Mouse (Mus musculus): ENCODE data around the gene Fcho1. TPM values are rescaled to one million over a fixed set of nuclear protein-coding genes. Genes with fewer than 3 reads are reported as not detected.
"Not testable (repeated sequence)": the region's sequence is repeated elsewhere in the genome, so short reads cannot be mapped to it uniquely, and the experiment has no call there.

Fcho1 gene
- 10 to 100 TPM; 13.6 to 90.1 (median 57.2) TPM for total RNA-seq (2018; cell fraction: chromatin; rRNA removed)
- total RNA-seq (2018; cell fraction: cytosol; rRNA removed): 10 to 100 TPM in 13 of 26 experiments, 1 to 10 TPM in 13; 7.6 to 13.2 (median 10.2) TPM
- total RNA-seq (2018; cell fraction: nucleus; rRNA removed): 10 to 100 TPM in 24 of 26 experiments, 1 to 10 TPM in 2; 7.8 to 36.0 (median 18.9) TPM
- polyA plus RNA-seq (2018): 5.0 to 6.2 TPM (median 5.8 TPM) in 3 replicates

DNA sequence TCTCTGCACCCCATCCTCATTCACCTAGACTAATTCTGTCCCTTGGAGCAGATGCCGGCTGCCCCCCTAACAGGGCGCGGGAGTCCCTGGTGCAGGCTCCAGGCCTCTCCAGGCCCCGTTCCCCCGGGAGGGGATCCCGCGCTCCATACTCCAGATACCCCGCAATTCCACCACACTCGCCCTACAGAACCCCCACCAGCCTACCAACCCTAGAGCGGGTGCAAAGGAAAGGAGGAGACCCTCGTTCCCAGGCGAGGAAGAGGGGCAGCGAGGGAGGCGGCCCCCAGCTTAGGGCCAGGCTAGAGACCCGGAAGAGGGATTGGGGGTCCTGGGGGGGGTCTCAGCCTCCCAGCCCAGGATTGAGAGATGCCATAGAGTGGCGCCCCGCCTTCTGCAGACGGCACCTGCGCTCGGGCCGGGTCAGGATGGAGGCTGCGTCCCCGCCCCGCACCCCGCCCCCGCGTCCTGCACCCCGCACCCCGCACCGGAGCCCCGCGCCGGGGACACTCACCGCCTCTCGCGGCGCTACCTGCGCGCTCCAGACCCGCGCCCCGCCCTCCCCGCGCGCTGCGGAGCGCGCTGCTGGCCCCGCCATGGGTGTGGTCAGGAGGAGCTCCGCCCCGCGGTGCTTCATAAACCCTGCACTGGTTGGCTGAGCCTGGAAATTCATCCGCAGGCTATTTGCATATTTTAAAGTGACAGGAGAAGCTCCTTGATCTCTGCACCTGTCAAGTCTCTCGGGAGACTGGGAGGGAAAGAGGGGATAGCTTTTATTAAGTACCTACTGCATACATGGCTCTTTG is at the start of gene Fcho1:
Fcho1 (minus strand) TSS at position 595 of the 803 bp plus-strand sequence.
- H3K27ac ChIP-seq: no peak within 1 kb of the TSS
- WGBS (ENCODE audit: missing documents): 4% methylated on average over 39 of the region's 54 CpGs

DNA sequence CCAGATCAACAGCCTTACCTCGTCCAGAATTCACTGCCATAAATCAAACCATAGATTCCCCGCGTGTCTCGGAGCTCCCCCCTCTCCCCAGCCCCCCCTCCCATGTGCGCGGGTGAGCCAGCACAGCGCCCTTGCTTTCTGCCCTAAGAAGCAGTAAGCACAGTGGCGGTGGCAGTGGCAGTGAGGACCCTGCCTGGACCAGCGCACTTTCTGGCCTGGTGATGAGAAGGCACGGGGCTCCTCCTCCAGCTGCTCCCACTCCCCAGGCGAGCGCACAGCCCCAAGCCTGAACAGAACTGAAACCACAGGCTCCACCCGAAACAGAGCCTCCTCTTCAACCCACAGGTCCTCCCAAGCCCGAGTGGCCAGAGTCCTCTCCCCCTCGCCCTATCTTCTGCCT is 45.8 kb upstream of the Fcho1 start:
- WGBS (ENCODE audit: missing documents): 92% methylated on average over 13 of the region's 15 CpGs
- Histone ChIP-seq H3K27ac (no peak overlapping the region), H3K79me2 (ENCODE audit: inconsistent target) (no peaks in the 10 kb centered on the region), H3K4me3 (ENCODE audit: inconsistent target) (no peak overlapping the region), H3K36me3 (ENCODE audit: inconsistent target) (no peaks in the 10 kb centered on the region)

More for the DNA sequence above, at the start of gene Fcho1:
- H3K36me3 ChIP-seq (ENCODE audit: inconsistent target): no peaks in the 10 kb centered on the region
- no peaks in the 10 kb centered on the region for H3K79me2 ChIP-seq (ENCODE audit: inconsistent target)
- H3K4me3 ChIP-seq (ENCODE audit: inconsistent target): peak within 1 kb of the TSS; percentile 44

DNA sequence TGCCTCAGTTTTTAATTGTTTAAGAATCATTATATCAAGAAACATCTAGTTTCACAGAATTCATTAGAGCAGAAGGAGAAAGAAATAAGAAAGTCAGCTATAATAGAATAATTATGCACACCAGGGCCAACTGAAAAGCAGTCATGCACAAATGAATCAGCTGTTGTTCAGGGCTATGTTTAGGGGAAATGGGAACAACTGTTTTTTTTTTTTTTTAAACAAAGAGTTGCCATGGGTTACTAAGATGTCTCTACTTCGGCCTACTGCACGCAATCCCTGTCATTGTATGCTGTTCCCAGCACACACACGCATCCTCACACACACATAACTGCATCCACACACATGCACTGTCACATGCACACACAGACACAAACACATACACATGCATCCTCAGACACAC is 33.3 kb upstream of the Fcho1 start:
- no peaks in the 10 kb centered on the region for H3K36me3 ChIP-seq (ENCODE audit: inconsistent target)
- no peak overlapping the region for H3K4me3 ChIP-seq (ENCODE audit: inconsistent target)
- 86% methylated on average over 3 of the region's 3 CpGs for WGBS (ENCODE audit: missing documents)
- H3K27ac ChIP-seq: peak overlapping the region; percentile 58
- no peaks in the 10 kb centered on the region for H3K79me2 ChIP-seq (ENCODE audit: inconsistent target)

DNA sequence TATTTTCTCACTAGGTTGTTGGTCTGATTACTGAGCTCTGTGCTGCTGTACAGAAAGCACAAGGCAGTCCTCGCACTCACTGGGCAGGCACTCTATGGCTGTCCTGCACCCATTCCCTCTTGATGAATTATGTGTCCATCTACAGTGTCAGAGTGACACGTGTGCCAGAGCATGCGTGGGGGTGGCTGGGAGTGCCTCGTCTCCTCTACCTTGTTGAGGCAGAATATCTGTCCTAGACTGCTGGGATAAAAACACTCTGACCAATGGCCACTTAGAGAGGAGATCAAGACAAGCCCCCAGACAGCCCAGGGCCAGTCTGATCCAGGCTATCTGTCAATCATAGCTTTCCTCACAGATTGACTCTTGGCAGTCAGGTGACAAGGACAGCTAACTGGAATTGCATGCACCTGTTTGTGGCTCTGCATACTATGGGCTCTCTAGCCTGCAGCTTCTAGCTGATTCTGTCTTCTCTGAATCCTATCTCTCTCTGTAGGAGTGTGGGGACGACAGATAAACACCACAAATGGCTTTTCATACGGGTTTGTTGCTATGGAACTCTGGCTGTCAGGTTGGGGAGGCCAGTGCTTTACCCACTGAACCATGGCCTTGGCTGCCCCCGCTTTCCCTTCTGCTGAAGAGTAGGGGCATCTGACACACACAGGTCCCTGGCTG is 27.5 kb upstream of the Fcho1 start:
- H3K36me3 ChIP-seq (ENCODE audit: inconsistent target); H3K79me2 ChIP-seq (ENCODE audit: inconsistent target); H3K4me3 ChIP-seq (ENCODE audit: inconsistent target): not testable (repeated sequence)
- 90% methylated on average over 7 of the region's 7 CpGs for WGBS (ENCODE audit: missing documents)
- peak overlapping the region; percentile 79 for H3K27ac ChIP-seq

DNA sequence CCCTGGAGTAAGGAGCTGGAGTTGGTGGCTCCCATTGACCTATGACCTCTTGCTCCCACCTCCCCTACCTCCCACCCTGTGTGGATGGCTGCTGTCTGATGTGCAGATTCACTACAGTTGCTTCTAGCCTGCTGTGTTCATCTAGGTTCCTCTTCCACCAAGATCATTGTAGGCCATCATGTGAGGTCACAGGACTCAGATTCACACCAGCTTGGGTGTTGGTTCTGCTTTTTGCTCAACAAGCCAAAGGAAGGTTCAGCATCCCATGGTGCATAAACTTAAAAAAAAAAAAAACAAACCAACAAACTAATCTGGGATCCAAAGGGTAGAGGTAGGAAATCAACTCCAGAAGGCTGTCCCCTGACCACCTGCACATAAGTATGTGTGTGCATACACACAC is 26.7 kb upstream of the Fcho1 start:
- H3K4me3 ChIP-seq (ENCODE audit: inconsistent target); H3K79me2 ChIP-seq (ENCODE audit: inconsistent target); H3K36me3 ChIP-seq (ENCODE audit: inconsistent target): not testable (repeated sequence)
- H3K27ac ChIP-seq: peak overlapping the region; percentile 79

DNA sequence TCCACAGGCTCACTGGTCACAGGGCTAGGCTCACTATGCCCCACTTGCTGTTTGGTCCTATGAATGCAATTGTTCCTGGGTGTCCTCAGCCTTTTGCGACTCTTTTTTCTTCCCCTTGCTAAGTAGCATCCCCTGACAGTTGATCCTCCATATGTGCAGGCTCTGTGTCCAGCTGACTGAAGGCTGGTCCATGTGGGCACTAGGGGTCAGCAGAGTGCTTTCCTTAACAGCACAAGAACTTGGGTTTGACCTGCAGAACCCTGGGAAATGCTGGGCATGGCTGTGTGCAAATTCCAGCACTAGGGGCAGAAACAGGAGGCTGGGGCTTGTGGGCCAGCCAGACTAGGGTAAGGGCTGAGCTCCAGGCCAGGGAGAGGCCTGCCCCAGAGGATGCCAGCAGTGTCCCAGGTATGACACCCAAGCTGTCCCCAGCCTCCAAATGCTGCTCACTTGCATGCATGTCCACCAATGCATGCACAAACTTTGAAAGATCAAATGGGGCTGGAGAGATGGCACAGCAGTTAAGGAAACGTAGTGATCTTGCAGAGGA is 25.9 kb upstream of the Fcho1 start:
- WGBS (ENCODE audit: missing documents): 88% methylated on average over 2 of the region's 2 CpGs
- peak overlapping the region; percentile 79 for H3K27ac ChIP-seq
- not testable (repeated sequence) for H3K79me2 ChIP-seq (ENCODE audit: inconsistent target); H3K4me3 ChIP-seq (ENCODE audit: inconsistent target); H3K36me3 ChIP-seq (ENCODE audit: inconsistent target)

DNA sequence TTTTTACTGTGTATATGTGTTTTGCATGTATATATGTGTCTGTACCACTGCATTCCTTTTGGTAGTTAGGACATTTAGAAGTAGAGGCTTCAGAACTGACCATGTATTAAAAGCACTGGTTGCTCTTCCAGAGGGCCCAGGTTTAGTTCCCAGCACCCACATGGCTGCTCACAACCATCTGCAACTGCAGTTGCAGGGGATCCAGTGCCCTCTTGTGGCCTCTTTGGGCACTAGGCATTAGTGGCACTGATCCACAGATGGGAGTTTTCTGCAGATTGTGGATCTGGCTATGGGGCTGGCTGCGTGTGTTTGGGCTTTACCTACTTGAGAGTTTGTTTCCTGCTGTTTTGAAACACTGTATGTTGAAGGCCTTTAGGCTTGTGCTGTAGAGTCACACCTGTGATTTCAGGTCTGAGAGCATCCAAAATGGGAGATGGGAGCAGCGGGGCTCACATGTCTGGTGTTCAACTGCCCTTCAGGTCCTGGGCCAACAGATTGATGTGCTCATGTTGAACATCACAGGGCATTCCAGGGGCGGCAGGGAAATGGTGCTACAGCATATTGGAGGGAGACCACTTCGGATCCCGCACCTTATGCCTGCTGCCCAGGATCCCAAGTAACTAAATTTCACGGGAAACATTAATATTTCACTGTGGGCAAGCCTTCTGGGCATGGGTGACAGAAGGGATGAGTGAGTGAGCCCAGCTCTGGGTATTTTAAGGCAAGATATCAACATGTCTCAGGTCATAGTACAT is 24.0 kb upstream of the Fcho1 start:
- not testable (repeated sequence) for H3K27ac ChIP-seq; H3K79me2 ChIP-seq (ENCODE audit: inconsistent target); H3K36me3 ChIP-seq (ENCODE audit: inconsistent target); H3K4me3 ChIP-seq (ENCODE audit: inconsistent target)
- 97% methylated on average over 6 of the region's 6 CpGs for WGBS (ENCODE audit: missing documents)

DNA sequence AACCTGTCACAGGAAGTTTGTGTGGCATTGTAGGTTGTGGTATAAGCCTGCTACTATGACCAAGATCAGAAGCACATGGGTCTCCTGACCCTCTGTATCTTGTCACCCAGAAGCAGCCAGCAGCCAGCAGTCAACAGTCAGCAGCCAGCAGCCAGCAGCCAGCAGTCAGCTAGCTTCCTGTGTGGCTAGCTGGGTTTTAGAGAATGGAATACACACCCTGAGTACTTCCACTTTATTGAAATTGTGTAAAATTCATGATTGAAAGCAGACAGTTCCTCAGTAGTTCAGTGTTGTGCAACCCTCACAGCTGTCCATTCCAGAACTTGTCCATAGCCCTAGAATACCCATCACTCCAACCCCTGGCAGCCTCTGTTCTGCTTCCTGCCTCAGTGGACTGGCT is 21.6 kb upstream of the Fcho1 start:
- not testable (repeated sequence) for H3K4me3 ChIP-seq (ENCODE audit: inconsistent target); H3K79me2 ChIP-seq (ENCODE audit: inconsistent target); H3K36me3 ChIP-seq (ENCODE audit: inconsistent target)
- peak overlapping the region; percentile 35 for H3K27ac ChIP-seq

DNA sequence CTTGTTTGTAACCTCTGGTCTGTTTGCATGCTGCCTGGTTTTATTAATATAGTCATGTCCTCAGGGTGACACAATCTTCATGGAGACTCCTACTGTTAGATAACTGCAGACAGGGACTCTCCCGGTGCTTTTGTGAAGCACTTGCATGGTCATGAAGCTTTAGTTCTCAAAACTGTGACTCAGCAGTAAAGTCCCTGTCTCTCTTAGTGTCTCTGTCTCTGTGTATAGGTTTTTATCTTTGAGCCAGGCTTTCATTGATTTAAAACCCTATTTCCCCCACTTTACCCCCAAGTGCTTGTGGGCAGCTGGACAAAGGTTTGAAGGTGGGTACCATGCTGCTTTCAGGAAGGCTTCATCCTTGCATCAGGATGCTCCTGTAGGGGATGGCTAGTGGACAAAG is 19.8 kb upstream of the Fcho1 start:
- Histone ChIP-seq H3K79me2 (ENCODE audit: inconsistent target) (no peaks in the 10 kb centered on the region), H3K4me3 (ENCODE audit: inconsistent target) (no peak overlapping the region)
- 74% methylated on average over 1 of the region's 1 CpGs for WGBS (ENCODE audit: missing documents)

DNA sequence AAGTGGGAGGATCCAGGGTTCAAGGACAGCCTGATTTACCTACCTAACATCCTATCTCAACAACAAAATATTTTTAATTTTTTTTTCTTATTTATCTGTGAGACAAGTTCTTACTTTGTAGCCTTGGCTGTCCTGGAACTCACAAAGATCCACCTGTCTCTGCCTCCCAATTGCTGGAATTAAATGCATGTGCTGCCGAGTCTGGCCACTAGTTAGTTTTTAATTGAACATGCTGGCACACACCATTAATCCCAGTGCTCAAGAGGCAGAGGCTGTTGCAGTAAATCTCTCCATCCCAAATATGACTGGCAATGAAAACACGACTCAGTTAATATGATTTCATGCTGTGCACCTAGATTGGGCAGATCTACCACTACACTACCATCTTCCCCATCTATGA is 17.3 kb upstream of the Fcho1 start:
- no peaks in the 10 kb centered on the region for H3K79me2 ChIP-seq (ENCODE audit: inconsistent target)
- WGBS (ENCODE audit: missing documents): 83% methylated on average over 2 of the region's 2 CpGs
- H3K36me3 ChIP-seq (ENCODE audit: inconsistent target): no peaks in the 10 kb centered on the region
- no peak overlapping the region for H3K27ac ChIP-seq
- no peak overlapping the region for H3K4me3 ChIP-seq (ENCODE audit: inconsistent target)

More for the DNA sequence above, 19.8 kb upstream of the Fcho1 start:
- Histone ChIP-seq H3K27ac (no peak overlapping the region), H3K36me3 (ENCODE audit: inconsistent target) (no peaks in the 10 kb centered on the region)

DNA sequence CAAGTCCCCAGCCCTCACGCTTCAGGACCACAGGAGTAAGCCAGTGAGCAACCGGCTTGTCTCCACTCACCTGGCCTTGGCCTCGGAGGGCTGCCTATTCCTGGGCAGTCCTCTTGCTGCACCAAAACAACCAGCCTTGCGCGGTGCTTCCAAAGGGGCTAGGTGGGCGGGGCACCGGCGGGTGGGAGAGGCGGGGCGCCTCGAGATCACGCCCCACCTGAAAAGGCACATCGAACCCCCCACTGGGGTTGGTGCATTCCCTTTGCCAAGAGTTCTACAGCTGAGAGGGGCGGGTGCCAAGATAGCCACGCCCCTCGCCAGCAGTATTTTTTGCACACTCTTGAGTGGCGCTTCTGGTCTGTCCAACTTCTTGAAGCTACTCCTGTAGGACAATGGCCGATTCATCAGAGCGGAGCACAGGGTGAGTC is 16.2 kb upstream of the Fcho1 start:
- 46% methylated on average over 17 of the region's 19 CpGs for WGBS (ENCODE audit: missing documents)
- Histone ChIP-seq H3K36me3 (ENCODE audit: inconsistent target) (no peaks in the 10 kb centered on the region), H3K79me2 (ENCODE audit: inconsistent target) (no peaks in the 10 kb centered on the region), H3K4me3 (ENCODE audit: inconsistent target) (no peak overlapping the region), H3K27ac (no peak overlapping the region)

DNA sequence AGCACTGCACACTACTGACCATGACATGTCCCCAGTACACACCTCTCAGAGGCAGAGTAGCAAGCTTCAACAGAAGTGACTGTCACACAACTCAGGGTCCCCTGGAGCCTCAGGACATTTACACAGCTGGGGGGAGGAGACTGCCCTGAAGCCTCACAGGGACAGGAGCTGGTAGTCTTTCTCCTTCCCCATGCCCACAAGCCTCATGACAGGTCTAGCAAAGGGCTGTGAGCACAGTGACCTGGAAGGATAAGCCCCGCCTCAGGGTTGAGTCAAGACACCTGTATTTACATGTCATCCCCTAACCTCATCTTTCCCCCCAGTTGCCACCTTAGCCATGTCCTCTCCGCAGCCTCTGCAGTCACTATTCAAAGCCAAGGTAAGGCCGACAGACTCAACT is 15.7 kb upstream of the Fcho1 start:
- no peaks in the 10 kb centered on the region for H3K79me2 ChIP-seq (ENCODE audit: inconsistent target)
- WGBS (ENCODE audit: missing documents): 95% methylated on average over 3 of the region's 3 CpGs
- H3K36me3 ChIP-seq (ENCODE audit: inconsistent target): no peaks in the 10 kb centered on the region
- no peak overlapping the region for H3K27ac ChIP-seq
- no peak overlapping the region for H3K4me3 ChIP-seq (ENCODE audit: inconsistent target)

DNA sequence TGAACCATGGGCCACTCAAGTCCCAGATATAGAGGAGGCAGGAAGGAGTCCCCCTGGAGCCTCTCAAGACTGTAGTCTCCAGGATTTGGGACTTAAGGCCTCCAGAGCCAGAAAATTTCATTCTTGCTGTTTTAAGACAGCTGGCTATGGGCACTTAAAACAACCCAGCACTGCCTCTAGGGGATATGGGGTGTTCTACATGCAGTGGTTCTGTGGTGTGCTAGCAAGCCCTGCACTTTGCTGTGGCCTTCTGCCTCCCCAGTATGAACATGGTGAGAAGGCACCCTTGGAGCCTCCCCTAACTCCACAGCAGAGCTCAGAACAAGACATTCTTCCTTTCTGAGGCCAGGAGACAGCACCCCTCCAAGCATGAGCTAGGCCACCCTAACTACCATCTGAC is 12.8 kb upstream of the Fcho1 start:
- not testable (repeated sequence) for H3K36me3 ChIP-seq (ENCODE audit: inconsistent target); H3K79me2 ChIP-seq (ENCODE audit: inconsistent target); H3K4me3 ChIP-seq (ENCODE audit: inconsistent target); H3K27ac ChIP-seq

DNA sequence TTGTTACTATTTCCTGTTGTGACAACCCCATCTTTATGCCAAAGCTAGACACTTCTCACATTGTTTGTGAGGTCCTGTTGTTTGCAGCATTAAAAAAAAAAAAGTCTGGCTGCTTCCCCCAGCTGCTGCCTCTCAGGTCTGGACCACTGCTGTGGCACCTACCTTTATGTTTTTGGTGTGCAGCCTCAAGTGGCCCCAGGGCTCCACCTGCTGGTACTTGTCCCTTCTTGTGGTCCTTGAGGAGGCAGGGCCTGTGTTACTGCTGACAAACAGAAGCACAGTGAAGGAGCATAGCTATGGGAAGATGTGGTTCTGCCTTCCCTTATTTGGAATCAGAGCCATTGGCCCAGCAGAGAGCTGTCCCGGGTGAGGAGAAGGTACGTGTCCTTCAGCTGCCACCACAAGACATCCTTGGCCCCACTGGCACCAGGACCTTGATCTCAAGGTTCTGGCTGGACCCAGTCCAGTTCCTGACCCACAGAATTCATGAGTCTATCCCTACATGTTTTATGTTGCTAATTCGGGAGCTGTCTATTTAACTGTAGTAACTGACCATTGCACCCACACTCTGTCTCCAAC is 6.2 kb upstream of the Fcho1 start:
- WGBS (ENCODE audit: missing documents): 56% methylated on average over 3 of the region's 3 CpGs

More for the DNA sequence above, 6.2 kb upstream of the Fcho1 start:
- no peaks in the 10 kb centered on the region for H3K36me3 ChIP-seq (ENCODE audit: inconsistent target)
- no peaks in the 10 kb centered on the region for H3K79me2 ChIP-seq (ENCODE audit: inconsistent target)
- no peak overlapping the region for H3K4me3 ChIP-seq (ENCODE audit: inconsistent target)
- no peak overlapping the region for H3K27ac ChIP-seq
